Mouse (Mus musculus) gastrocnemius, postnatal 25 days (tissue): ENCODE measurements around the gene Gamt. TPM values are rescaled to one million over a fixed set of nuclear protein-coding genes. Genes with fewer than 3 reads are reported as not detected.
A peak's percentile ranks its signal among the peaks of the same experiment; 100 is the strongest.

Source experiments
- DNase-seq: peaks from one replicate; pipeline ENCODE4 v3.0.0; 2022
- long read RNA-seq, 2 experiments: library from polyadenylated mRNA; stranded (forward); transcript quantifications; one replicate each; pipeline ENCODE4 v2.0.0; 2021
- total RNA-seq, 2 experiments: library from RNA; stranded (reverse); gene quantifications; 1 replicate in 1 of 2; 2 replicates in 1 of 2; pipeline ENCODE4 v1.2.3; 2021

Gene Gamt
- total RNA-seq, result 10 to 100 TPM; 50.9 to 53.1 TPM
- long read RNA-seq, experiment 1, transcript Gamt-202 (6 exons, 988 nt), result major isoform, 44 of 93 reads
- long read RNA-seq, experiment 1, partial matches to known transcripts, result 35 of 93 reads
- long read RNA-seq, experiment 1, other reads (novel, unspliced or antisense), result 13 of 93 reads
- long read RNA-seq, experiment 2, transcript Gamt-202 (6 exons, 988 nt), result major isoform, 48 of 91 reads
- long read RNA-seq, experiment 2, partial matches to known transcripts, result 33 of 91 reads
- long read RNA-seq, experiment 2, other reads (novel, unspliced or antisense), result 10 of 91 reads

GRCm38 (mm10) chr10:80260642-80261584, at the start of gene Gamt, which contains the start of gene Dazap1:
Gene Gamt, minus strand, starts transcription at chr10:80261012.
Gene Dazap1, plus strand, starts transcription at chr10:80261486.
- DNase-seq, result peak; percentile 98

GRCm38 (mm10) chr10:80304862-80305261, 44.0 kb upstream of the Gamt start:
- DNase-seq, result no peak

GRCm38 (mm10) chr10:80304458-80304857, 43.6 kb upstream of the Gamt start:
- no peak for DNase-seq

GRCm38 (mm10) chr10:80302471-80302881, 41.7 kb upstream of the Gamt start:
- peak; percentile 87 for DNase-seq

- DNase-seq, result no peak
Observed at GRCm38 (mm10) chr10:80302082-80302355, 41.2 kb upstream of the Gamt start.

GRCm38 (mm10) chr10:80301256-80302081, 40.7 kb upstream of the Gamt start:
- DNase-seq, result no peak

- no peak for DNase-seq
Observed at GRCm38 (mm10) chr10:80300672-80301181, 39.9 kb upstream of the Gamt start.

GRCm38 (mm10) chr10:80299824-80300223, 39.0 kb upstream of the Gamt start:
- no peak for DNase-seq

- no peak for DNase-seq
Observed at GRCm38 (mm10) chr10:80299301-80299700, 38.5 kb upstream of the Gamt start.

GRCm38 (mm10) chr10:80298571-80299281, 37.9 kb upstream of the Gamt start:
- DNase-seq, result peak; percentile 59

GRCm38 (mm10) chr10:80297526-80298133, 36.8 kb upstream of the Gamt start:
- no peak for DNase-seq

GRCm38 (mm10) chr10:80296824-80297223, 36.0 kb upstream of the Gamt start:
- DNase-seq, result no peak

- peak; percentile 70 for DNase-seq
Observed at GRCm38 (mm10) chr10:80295618-80296425, 35.0 kb upstream of the Gamt start, which contains the start of gene Apc2. Gene Apc2, plus strand, starts transcription at chr10:80295977.

- DNase-seq, result no peak
Observed at GRCm38 (mm10) chr10:80294788-80295303, 34.0 kb upstream of the Gamt start.

- no peak for DNase-seq
Observed at GRCm38 (mm10) chr10:80294311-80294710, 33.5 kb upstream of the Gamt start.

- no peak for DNase-seq
Observed at GRCm38 (mm10) chr10:80293325-80293724, 32.5 kb upstream of the Gamt start.

GRCm38 (mm10) chr10:80292251-80293146, 31.7 kb upstream of the Gamt start, which contains the start of gene Rps15:
Gene Rps15, plus strand, starts transcription at chr10:80292453.
- DNase-seq, result peak; percentile 92

- no peak for DNase-seq
Observed at GRCm38 (mm10) chr10:80288657-80289056, 27.8 kb upstream of the Gamt start.

GRCm38 (mm10) chr10:80288097-80288496, 27.3 kb upstream of the Gamt start:
- DNase-seq, result no peak
